Mouse (Mus musculus): ENCODE data around the gene Cmtm7. TPM values are rescaled to one million over a fixed set of nuclear protein-coding genes. Genes with fewer than 3 reads are reported as not detected.
A peak's percentile ranks its signal among the peaks of the same experiment; 100 is the strongest.
"Not testable (repeated sequence)": the region's sequence is repeated elsewhere in the genome, so short reads cannot be mapped to it uniquely, and the experiment has no call there.

Cmtm7 gene
- total RNA-seq, 2 experiments from 2014 or later = 44.0 to 47.2 TPM

DNA sequence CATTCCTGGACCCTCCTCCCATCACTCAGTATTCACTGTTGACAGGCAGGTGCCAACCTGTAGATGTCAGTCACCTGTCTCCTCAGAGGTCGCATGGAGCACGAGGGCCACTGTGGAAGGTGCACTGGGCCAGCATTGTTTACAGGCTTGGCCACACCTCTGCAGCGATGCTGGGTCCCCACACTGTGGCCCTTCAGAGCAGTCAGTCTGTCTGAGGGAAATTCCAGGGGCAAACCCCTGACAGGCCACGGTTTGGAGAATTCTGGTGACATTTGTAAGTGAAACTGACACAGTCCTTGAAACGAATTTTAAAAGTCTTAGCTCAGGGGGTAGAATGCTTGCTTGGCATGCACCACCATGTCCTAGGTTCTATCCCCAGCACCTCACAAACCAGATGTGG lies 21.3 kb downstream of the Cmtm7 start:
- no peak for DNase-seq

DNA sequence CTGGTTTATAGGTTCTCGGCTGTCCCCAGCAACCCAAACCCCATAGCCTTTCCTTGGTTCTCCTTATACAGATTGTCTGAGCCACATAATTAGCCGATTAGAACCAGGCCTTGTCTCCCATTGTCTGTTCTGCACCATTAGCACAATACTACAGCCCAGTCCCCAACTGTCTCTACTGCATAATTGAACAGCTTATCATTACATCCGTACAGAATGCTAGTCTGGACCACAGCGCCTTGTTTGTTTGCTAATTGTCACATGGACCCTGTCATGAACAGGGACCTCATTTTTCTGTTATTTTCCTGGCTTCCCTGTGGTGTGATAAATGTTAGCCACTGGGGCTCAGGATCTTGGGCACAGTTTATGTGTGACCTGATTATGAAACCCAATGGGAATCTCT lies 21.8 kb downstream of the Cmtm7 start:
- no peak for DNase-seq

DNA sequence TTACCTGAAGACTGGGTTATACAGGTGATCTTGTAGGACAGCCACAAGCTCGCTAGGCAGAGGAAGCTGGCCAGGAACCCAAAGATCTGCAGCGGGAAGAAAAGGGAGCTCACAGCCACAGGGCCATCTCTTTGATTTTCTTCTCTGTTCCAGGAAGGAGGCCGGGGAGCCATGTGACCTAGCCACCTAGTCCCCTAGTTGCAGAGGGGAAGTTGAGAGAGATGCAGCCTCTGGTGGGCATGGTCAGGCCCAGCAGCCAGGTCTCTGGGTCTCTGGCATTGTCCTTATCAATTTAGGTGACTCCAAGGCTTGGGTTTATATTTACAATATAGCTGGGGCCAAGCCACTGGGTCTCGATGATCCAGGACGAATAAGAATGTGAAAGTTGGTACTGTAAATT lies 22.9 kb downstream of the Cmtm7 start:
- no peak for DNase-seq

DNA sequence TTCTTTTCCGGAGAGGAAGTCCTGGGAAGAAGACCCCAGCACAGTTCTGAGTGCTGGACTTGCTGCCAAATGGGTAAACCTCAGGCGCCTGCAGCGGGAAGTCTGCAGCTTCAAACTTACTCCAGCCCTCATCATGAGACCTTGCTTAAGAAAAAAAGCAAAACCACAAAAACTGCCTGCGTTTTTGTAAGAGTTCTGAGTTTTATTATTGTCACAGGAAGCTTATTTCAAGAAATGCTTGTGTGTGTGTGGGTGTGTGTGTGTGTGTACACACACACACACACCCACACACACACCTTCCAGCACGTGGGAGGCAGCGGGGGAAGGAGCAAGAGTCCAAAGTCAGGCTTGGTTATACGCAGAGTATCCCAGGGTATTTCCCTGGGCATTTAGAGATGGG lies 23.4 kb downstream of the Cmtm7 start:
- no peak for DNase-seq

DNA sequence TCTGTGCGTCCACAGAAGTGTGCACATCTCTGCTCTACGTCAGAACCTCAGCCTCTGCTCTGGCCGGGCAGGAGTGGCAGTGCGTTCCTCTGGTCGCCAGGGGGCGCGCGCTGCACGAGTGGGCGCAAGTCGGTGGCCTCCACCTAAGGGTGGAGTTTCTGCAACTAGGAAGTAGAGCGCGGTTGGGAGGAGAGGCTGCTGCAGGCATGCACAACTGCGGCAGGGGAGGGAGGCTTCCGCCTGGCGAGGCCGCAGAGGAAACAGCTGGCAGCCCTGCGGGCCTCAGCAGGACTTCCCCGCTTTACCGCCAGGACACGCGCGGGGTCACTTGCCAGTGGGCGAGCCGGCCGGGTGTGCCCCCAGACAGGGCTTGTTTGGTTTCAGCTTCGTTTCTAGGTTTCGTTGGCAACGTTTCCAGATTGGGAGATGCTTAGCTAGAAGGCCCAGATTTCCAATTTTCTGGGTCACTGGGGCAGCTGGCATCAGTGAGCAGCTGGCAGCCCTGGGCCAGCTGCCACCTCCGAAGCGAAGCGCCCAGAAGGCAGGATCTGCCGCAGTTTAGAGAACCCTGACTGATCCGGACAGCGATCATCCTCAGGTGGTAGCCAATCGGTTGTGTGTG lies 28.7 kb downstream of the Cmtm7 start:
- DNase-seq = peak; percentile 97

DNA sequence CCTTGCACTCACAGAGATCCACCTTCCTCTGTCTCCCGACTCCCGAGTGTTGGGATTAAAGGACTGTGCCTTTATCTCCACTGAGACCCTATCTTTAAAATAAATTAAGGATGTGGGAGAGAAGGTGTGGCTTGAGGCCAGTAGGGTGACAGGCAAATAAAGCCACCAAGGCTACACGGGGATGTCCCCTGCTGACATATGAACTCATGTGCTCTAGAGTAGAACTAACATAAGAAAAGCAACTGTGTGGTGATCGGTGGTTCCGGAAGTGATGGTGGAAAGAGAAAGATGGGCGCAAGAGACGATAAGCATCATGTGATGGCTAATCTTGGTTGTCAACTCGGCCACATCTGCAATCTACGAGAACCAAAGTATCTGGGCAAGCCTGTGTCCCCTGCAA lies 29.3 kb downstream of the Cmtm7 start:
- no peak for DNase-seq

DNA sequence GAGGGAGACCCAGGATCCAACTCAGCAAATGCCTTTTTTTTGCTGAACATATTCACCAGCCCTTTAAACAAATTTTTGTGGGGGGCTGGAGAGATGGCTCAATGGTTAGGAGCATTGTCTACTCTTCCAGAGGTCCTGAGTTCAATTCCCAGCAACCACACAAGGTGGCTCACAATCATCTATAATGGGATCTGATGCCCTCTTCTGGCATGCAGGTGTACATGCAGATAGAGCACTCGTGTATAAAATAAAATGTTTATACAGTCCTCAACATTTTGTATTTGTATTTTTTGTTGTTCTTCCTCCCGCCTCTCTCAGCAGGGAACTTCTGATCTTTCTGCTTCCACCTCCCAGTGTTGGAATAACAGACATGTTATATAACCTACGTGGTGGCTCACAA lies 30.1 kb downstream of the Cmtm7 start:
- no peak for DNase-seq

DNA sequence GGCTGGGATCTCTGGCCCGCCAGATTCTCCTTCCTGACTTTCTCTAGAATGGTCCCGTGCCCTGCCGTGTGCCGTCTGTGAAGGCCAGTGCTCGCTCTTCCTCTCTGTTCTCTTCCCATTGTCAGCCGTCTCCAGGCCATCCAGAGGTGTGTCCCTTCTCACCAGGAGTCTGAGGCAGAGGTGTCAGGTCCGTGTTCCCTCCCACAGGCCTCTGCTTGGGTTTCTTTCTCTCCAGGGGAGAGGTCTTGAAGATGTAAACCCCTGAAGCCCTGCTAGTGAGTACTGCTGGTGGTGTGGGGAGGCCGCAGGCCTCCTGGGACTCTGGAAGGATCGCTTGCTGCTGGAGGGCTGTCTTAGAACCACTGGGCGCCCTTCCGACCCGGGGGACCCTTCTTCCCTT lies 34.2 kb downstream of the Cmtm7 start:
- DNase-seq = no peak

DNA sequence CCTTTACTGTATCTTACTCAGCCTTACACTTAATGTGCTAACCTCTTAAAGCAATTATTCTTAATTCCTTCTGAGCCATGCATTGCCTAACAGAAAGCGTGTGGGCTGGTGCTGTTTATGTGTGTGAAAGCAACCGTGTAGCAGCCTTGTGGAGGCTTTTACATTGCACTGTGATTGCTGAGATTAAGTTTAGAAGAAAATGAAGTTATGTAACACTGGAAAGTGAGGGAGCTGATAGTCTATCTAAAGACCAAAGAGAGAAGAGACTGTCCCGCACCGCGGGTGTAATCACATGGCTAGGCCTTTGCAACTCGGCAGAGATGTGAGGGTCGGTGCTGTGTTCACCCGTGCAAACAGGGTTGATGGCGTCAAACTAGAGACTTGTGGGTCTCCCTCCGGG lies 34.6 kb downstream of the Cmtm7 start:
- no peak for DNase-seq

DNA sequence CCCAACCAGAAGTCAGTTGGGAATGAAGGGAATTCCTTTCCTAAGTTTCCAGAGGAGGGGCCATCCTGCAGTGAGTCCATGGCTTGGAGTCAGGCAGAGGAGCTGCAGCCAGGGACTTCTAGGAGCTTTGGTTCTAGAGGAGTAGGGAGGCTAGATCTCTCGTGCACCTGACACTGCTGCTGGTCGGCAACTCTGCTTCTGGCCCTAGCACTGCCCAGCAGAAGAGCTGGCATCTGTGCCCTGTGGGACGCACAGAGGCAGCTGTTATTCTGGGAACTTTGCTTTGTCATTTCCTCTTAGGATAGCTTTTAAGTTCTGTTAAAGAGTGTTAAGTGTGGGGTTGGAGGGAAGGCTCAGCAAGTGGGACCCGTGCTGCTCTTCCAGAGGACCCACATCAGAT lies 36.0 kb downstream of the Cmtm7 start:
- DNase-seq = no peak

DNA sequence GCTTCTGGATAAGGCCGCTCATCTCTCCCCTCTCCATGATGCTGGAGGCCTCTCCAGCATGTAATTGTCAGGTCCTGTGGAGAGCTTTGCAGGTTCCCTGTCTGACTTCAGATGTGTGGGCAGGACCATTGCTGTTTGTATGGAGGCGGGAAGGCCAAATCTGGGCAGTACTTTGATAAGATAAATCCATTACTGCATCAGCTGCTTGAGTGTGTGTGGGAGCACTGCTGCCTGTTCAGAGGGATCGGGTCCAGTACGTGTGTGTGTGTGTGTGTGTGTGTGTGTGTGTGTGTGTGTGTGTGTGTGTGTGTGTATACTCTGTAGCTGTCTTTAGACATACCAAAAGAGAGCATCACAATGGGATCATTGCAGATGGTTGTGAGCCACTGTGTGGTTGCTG lies 36.5 kb downstream of the Cmtm7 start:
- DNase-seq = no peak

DNA sequence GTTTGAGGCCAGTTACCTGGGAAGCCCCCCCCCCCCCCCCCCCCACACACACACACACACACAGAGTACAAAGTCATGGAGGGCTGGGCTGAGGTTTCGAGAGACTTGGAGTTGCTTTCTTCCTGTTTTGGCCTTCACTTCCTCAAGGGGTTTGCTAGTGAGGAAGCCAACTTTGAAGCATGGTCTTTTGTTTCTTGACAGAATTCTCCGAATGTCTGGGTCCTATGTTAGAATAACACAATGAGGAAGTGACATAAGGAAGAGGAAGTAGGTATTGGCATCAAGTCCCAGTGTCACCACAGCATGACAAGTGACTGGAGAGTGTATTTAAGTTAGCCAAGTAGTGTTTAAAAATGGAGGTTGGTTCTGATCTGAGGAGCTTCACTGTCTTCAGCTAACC lies 38.9 kb downstream of the Cmtm7 start:
- DNase-seq = no peak

DNA sequence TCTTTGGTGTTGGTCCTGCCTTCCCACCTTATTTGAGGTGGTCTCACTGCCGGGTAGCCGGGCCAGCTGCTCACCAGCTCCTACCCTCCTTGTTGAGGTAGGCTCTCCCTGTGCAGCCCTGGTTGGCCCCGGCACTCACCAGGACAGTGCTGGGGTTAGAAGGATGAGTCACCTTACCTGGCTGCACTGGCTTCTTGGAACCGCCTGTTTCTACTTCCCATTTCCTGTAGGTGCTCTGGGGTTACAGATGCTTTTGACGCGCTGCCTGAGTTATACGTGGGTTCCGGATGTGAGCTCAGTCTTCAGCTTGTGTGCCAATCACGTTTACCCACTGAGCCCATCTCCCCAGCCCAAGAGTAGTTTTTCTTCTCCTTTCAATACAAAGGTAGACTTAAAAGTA lies 41.3 kb downstream of the Cmtm7 start:
- no peak for DNase-seq

DNA sequence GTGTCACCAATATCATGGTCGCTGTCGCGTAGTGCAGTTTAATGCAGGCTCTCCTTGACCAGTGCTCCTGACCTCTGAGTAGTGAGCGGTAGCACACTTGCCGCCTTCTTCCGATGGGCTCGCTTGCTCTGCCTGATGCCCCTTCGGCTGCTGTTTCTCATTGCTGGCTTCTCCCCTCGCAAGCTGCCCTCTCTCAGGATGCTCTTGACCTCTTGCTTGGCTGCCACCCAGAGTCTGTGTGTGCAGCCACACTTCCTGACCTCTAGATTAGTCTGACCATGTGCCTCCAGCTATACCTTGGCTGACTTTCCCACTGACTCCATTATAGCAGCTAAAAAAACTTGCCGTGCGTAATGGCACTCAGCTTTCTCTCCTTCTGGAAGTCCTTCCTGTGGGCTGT lies 45.2 kb downstream of the Cmtm7 start:
- DNase-seq = peak; percentile 56

DNA sequence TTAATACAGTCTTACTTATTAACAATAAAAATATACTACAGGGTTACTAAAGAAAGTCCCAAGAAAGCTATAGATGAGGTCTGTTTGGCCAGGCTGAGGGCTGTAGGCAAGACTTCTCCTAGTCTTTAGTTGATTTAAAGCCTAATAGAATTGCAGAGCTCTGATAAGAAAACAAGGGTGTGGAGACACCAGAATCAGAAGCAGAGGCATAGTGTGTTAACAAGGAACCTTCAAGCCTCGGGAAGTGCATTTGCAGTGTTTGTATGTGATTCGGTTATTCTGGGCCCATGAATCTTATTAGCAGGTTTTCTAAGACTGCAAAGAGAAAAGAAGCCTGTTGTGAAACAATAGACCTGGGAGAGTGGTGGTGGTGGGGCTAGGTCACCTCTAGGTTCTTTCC lies 48.4 kb downstream of the Cmtm7 start:
- DNase-seq = no peak

DNA sequence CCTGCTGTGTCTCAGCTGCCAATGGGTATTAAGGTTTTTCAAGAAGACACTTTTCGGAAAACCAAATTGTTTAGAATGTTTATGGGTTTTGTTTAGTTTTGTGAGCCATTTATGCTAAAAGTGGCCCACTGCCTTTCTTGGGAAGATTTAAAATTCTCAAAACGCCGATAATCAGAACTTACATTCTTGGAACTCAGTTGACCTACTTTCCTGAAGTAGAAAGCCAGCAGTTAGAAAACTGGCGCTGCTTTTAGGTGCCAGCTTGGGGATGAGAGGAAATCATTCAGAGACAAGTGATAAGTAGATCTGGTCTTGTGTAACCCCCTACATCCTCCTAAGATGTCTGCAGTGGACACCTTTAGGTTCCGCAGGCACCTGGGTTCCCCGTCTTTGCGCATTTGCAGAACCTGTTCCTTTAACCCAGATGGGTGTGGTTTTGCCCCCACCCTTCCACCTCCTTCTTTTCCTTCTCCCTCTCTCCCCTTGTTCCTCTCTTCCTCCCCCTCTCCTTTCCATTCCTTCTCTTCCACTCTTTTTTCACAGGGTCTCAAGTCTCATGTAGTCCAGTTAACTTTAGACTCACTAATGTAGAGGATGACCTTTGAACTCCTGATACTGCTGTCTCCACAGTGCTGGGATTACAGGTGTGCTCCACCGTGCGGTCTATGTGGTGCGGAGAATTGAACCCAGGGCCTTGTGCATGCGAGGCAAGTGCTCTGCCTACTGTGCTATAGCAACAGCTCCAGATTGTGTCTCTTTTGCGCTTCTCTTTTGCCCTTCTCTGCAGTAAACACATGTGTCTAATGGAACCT lies 49.6 kb downstream of the Cmtm7 start:
- DNase-seq = no peak

DNA sequence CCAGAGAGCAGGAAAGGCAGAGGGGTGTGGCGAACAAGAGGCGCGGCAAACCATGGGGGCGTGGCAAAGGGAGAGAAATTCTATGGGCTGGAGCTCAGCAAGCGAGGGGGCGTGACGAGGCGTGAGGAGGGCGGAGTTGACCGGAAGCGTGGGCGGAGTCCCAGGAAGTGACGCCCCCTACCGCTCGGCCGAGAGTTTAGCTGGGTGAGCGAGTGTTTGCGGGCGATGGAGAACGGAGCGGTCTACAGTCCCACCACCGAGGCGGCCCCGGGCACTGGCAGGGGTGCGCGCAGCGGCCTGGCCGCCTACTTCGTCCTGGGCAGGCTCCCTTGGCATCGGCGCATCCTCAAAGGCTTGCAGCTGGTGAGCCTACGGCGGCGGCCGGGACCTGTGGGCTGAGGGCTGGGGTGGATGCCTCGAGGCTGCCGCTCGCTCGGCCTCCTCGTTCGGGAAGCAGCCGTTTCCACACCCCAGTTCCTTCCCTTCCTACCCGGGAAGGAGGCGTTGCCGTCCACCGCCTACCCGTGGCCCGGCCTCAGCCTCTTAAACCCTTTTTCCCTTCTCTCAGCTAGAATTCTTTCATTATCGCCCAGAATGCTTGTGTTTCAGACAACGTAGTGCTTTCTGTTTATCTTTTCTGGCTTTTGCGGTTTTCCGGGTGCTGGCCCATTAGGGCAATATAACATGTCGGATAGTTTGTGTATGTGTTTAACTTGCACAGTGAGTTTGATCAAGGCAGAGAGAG lies 50.5 kb downstream of the Cmtm7 start, which contains the start of gene Cmtm6:
Cmtm6 (plus strand) TSS at position 106 of the 745 bp plus-strand sequence.
- DNase-seq = peak; percentile 99

DNA sequence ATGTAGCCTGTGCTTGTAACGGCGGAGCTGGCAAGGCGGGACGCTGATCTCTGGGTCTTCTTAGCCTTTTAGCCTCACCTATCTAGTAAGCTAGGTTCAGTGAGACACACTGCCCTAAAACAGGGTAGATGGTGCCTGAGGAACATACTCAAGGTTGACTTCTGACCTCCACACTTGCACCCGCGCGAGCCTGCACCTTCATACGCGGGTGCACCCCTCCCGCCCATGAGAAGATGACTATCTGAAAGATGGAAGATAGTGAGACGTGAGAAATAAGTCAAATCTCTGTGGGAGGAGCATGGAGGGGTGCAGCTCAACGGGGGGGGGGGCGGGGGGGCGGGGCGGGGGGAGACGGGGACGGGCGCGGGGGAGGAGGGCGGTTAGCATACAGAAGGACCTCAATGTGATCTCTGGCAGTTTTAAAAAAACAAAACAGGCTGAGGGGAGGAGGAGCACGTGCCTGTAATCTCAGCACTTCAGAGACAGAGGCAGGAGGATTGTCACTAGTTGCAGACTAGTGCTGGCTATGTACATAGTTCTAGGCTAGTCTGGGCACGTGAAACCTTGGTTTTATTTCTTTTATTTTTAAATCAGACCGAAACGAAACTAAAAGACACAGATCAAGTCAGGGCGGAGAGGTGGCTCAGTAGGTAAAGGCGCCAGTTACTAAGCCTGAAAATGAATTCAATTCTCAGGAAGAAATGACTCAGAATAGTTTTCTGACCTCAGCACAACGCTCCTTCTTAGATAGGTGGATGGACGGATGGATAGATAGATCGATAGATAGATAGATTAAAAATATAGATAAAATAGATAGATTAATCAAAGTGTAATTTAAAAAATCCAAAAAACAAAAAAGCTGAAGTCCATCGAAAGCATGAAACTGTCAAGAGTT lies 51.5 kb downstream of the Cmtm7 start:
- no peak for DNase-seq

DNA sequence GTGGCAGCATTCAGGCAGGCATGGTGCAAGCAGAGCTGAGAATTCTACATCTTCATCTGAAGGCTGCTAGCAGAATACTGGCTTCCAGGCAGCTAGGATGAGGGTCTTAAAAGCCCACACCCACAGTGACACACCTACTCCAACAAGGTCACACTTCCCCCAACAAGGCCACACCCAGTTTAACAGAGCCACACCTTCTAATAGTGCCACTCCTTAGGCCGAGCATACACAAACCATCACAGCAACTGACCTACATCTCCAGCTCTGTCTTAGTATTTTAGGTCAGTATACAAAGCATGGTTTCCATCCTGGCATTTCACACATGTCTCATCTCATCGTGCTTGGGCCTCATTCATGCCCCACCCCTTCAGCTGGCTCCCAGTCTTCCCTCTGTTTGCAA lies 53.2 kb downstream of the Cmtm7 start:
- DNase-seq = not testable (repeated sequence)

DNA sequence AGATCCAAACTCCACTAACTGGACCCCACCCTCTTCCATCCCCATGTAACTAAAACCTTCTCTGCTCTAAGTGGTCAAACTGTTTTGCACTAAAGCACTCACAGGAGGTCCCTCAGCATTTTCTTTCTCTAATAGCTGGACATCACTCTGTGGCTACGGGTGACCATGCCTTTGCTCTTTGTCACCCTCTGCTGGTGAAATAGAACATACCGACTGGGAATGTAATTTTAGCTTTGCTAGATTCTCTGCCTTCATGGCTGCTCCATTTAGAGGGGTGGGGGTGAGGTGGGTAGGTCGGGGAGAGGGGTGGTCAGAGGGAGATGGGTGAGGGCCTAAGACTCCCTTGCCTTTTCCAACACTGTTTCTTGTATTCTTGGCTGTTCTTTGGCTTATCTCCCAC lies 54.3 kb downstream of the Cmtm7 start:
- DNase-seq = peak; percentile 68

DNA sequence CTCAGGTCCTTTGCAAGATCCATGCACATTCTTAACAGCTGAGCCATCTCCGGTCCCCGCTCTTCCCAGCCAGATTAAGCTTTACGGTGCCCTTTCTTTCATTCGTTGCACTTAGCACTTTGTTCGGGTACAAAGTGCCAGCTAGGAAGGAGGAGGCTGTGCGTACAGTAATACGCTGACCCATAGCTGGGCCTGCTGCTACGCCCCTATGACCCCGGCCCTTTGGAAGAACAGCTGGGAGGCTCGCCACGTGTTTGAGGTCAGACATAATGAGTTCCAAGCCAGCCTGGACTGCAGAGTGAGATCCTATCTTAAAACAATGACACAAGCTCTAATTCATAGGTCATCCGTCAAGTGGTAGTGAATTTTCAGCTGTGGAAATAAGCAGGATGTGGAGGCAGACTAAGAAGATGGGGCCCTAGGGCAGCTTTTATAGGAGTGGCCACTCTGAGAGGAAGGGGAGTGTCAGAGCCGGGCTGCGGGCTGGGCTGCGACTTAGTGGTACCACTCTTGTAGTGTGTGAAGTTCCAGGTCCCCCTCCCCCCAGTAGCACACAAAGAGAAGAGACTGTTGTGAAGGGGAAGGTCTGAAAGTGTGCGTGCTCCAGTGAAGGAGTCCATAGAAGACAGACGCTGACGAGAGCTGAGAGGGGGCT lies 64.9 kb downstream of the Cmtm7 start:
- no peak for DNase-seq

DNA sequence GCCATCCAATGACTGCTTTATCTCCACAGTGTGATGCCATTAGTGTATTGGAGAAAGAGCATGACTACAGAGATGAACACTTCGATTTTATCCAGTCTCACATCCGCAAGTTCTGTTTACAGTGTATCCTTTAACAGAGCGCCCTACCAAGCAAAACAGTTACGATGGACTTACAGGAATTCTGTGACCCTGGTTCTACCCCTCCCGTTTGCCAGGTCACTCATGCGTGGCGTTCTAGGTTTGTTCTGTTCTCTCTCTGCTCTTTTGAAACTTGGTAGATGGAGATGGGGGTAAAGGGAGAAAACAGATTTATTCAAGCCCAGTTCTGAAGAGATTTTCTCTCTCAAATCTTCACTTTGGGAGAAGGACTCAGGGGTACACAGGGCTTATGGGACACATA lies 68.2 kb downstream of the Cmtm7 start:
- no peak for DNase-seq

All from heart, postnatal 4 days (tissue).